Mouse (Mus musculus) embryo, embryonic 11.5 days (tissue): ENCODE results near the gene Myh6.
"Not testable (repeated sequence)": the region's sequence is repeated elsewhere in the genome, so short reads cannot be mapped to it uniquely, and the experiment has no call there.

ENCODE experiments used
- DNase-seq: peaks from one replicate; pipeline ENCODE4 v3.0.0-alpha.2; 2012; ENCODE audit warnings: low read depth, low spot score

Gene Myh6

DNA sequence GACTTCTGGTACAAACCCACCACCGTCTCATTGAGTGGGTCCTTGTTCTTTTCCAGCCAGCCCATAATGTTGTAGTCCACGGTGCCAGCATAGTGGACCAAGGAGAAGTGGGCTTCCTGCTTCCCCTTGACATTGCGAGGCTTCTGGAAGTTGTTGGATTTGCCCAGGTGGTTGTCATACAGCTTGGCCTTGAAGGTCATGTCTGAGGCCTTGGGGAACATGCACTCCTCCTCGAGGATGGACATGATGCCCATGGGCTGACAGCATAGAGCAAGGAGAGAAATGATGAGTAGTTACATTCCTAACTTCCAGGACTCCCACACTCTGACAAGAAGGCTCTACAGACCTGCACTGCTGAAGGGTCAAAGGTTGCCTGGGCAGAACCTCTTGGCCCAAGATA lies 8.2 kb downstream of the Myh6 start:
- no peak for DNase-seq

DNA sequence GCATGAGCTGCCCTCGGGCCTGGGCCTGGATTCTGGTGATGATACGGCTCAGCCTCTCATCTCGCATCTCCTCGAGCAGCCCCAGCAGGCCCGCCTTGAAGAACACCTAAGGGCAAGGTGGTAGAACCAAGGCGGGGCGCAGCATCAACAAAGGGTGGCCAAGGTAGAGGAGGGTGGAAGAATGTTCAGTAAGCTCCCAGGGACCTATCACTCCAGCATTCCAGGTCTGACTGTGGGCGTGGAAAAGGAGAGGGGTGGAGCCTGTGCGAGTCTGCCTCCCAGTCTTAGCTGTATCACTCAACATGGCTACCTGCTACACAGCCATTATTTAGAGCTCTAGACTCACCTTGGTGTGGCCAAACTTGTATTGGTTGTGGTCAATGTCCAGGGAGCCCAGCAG lies 10.2 kb downstream of the Myh6 start:
- no peak for DNase-seq

DNA sequence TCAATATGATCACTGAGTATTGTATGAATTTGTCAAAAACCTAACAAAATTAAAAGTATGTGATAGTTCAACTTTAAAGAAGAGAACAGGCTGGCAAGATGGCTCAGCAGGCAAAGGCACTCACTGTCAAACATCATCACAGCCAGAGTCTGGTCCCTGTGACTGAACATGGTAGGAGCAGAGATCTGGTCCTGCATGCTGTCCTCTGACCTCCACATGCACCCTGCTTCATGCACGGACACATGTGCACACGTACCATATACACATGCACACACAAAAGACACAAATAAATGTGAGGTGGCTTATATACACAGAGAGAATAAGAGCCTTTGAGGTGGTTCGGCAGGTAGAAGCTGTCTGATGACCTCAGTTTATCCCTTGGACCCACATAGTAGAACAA lies 11.2 kb downstream of the Myh6 start:
- DNase-seq: no peak

DNA sequence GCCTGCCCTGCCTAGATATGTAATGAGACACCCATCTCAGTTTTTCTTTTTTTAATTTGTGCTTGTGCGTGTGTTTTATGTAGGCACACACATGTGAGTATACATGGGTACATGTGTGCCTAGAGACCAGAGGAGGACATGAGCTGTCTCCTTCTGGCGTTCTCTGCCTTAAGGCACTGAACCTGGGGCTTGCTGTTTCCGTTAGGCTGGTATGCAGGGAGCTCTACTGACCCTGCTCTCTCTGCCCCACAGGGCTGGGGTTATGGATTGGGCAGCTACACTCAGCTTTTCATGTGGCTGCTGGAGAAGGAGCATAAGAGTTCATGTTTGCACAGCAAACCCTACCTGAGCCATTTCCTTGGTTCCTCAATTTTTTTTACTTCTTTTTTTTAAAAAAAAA lies 12.3 kb downstream of the Myh6 start:
- no peak for DNase-seq

DNA sequence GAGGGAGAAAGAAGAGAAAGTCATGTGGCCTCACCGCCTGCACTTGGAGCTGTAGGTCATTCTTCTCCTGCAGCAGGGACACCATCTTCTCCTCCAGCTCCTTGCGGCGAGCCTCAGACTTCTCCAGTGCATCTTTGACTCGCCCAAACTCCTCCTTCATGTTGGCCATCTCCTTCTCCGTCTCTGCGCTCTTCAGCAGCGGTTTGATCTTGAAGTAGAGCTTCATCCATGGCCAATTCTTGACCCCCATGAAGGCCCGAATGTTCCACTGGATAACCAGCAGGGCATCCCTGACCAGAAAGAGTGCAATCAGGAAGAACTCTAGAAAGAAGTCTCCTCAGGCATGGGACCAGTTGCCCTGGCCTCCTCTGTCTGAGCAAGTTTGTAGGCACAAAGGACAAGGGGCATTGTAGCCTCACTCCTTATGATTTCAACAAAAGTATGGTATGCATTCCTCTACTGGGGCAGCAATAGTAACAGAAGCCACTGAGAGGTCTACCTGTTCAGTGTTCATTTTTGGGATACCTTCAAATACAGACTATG lies 13.0 kb downstream of the Myh6 start:
- no peak for DNase-seq

DNA sequence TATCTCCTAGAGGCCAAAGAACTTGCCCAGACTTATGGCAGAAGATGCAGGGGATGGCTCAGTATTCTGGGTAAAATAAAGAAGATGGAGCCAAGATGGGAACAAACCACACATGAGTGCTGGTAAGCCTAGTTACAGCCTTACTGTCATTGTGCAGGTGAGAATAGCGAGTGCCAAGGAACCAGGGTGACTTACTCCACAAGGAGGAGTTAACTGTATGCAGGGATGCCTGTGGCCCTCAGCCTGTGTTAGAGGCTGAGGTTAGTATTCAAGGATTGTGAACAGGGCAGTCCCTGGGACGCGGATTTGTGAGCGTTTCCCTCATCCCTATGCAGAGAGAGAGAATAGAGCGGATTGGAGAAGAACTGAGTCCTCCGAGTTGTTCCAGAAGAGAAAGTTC lies 15.1 kb downstream of the Myh6 start:
- no peak for DNase-seq

DNA sequence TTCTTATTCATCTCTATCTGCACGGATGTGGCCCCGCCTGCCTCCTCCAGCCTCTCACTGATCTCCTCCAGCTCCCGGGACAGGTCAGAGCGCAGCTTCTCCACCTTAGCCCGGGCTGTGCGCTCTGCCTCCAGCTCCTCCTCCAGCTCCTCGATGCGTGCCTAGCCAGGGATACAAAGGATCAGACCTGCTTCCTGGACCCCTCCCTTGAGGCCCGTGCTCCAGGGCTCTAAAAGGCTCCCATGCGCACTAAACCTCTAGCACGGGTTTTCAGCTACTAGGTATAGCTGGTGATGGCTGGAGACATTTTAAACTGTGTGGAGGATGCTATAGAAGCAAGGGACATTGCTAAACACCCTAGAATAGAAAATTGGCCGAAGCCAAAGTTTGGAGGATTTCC lies 16.2 kb downstream of the Myh6 start:
- DNase-seq: no peak

DNA sequence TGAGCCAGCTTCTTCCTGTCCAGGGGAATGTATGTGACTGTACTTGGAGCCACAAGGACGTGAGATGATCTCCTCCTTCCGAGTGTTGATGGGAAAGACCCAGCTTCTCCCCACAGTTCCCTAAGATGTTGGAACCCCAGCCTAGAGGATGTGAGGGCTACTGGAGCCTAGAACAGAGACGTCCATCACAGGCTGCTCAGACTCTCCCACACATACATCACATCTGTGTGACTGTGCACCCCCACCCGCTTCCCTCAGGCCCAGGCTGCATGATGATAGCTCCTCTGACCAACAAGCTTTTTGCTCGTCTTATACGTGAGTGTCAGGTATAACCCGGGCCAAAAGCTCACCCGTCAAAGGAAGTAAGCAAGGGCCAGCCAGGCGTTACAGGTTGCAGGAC lies 17.9 kb downstream of the Myh6 start:
- DNase-seq: no peak

DNA sequence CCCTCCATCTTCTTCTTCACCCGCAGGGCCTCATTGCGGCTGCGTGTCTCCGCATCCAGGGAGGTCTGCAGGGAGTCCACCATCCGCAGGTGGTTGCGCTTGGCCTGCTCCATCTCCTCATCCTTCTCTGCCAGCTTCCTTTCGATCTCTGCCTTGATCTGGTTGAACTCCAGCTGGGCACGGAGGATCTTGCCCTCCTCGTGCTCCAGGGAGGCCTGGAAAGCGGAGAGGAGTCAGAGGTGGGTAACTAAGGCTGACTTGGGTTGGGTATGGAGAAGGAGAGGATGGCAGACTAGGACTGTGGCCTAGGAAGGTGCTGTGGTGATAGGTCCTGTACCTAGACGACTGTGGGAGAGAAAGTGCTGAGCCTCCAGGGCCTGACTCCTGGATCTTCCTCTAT lies 19.7 kb downstream of the Myh6 start:
- not testable (repeated sequence) for DNase-seq

DNA sequence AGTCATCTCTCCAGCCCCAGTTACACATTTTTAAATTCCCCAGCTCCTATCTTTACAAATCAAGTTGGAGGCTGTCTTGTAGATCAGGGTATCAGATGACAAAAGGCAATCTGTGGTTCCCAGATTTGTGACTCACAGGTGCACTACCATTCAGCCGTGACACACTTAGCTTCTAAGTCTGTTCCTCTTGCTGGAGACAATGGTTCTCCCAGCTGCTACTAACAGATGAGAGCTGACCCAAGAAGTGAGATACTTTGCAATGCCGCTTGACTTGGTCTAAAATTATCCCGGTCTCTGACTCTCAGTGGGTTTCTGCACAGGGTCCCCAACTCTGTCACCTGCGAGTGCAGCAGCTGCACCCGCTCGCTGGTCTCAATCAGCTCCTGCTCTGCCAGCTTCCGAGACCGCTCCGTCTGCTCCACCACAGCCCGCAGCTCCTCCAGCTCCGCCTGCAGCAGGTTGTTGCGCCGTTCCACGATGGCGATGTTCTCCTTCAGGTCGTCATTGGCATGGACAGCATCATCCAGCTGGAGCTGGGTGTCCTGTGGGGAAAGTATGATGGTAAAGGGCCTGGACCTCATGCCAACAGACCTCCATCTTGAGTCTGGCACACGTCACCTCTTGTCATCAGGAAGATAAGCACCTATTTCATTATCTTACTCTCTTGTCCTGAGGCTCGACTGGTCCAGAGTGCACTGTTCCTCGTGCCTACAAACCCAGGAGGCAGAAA lies 20.6 kb downstream of the Myh6 start:
- no peak for DNase-seq

DNA sequence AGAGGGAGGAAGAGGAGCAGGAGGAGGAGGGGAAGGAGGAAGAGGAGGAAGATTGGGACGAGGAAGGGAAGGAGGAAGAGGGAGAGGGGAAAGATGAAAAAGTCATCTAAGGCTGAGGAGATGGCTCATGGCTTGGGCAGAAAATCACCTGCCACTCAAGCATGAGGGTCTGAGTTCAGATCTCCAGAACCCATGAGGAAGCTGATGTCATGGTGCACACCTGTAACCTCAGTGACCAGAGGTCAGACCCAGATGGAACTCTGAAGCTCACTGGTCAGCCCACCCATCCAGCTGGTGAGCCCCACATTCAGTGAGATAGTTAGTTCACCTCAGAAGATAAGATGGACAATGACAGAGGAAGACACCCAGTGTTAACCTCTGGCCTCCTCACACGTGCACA lies 21.8 kb downstream of the Myh6 start:
- DNase-seq: no peak

DNA sequence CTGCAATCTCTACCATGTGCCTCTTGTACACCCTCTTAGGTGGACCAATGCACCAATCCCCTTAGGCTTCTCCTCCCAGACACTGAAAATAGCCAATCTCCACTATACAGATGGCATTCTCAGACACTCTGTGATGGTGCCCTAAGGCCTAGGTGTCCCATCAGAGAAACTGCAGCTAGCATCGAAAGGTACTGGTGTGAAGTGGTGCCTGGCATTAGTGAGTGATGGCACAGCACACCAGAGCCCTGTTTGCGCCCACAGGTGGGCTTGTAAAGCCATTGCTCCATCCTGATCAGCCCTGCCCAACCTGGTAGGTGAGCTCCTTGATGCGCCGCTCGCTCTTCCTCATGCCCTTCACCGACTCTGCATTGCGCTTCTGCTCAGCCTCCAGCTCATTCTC lies 22.8 kb downstream of the Myh6 start:
- DNase-seq: no peak

DNA sequence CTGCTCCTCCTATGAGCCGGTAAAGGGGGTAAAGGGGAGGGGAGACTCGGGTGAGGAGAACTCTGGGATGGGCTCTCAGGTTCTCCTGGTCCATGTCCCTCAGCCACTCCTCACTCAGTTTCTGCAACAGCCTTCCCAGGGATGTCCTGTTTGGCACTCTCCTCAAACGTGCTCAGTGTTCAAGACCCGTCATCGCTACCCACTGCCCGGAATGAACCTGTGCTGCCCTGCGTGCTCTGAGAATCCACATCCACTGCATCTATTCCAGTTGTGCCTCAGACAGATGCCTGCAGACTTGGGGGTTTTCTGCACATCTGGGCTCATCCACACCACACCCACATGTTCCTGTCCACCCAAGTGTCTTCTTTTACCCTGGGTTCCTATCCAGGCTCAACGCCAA lies 24.2 kb downstream of the Myh6 start:
- no peak for DNase-seq

DNA sequence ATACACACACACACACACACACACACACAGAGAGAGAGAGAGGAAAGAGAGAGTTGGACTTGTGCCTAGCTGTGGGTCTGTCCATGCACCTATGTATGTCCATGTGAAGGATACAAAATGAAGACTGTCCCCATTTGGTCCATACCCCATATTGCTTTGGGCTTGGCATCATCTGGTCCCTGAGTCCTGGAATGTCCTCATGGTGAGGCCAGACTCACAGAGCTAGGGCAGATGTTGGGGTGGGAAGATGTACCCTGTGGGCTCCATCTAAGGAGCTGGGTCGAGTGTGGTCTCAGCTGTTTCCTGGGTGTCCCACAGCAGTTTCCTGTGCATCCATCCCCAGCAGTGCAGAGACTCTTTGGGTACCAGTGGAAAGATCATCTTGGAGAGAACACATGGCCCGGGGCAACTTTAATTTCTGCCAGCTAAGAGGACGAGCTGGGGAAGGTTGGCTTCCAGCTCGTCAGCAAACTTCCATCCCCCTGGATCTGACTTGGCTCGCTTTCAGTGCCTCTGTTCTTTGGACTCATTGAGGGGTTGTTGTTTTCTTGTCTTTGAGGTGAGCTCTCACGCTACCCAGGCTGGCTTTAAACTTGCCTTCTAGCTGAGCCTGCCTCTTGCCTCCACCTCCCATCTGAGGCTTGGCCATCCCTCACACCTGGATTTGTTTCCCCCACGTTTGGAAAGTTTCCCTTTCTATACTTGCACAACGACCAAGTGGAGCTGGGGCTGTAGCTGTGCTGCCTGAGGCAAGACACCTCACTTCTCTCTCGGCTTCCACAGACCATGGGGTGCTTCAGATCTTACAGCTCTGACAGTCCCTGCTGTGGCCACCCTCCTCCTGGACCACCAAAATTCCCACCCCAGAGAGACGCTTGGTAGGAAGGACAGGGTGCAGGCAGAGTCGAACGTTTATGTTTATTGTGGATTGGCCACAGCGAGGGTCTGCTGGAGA lies 25.4 kb downstream of the Myh6 start:
- no peak for DNase-seq

DNA sequence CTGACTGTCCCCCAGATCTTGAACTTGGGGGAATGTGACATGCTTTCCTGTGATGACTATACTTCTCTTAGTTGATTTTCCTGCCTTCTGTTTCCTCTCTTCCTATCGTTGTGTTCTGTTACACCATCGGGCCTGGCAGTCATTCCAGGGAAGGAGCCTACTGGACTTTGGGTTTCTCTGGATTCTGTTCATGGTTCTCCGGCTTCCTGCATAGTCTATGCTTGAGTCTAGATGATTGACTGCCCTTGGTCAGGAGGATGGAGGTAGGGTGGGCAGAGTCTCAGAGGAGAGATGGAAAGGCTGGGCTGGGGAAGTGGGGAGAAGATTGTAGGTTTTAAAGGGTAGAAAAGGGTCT lies 26.6 kb downstream of the Myh6 start:
- no peak for DNase-seq

DNA sequence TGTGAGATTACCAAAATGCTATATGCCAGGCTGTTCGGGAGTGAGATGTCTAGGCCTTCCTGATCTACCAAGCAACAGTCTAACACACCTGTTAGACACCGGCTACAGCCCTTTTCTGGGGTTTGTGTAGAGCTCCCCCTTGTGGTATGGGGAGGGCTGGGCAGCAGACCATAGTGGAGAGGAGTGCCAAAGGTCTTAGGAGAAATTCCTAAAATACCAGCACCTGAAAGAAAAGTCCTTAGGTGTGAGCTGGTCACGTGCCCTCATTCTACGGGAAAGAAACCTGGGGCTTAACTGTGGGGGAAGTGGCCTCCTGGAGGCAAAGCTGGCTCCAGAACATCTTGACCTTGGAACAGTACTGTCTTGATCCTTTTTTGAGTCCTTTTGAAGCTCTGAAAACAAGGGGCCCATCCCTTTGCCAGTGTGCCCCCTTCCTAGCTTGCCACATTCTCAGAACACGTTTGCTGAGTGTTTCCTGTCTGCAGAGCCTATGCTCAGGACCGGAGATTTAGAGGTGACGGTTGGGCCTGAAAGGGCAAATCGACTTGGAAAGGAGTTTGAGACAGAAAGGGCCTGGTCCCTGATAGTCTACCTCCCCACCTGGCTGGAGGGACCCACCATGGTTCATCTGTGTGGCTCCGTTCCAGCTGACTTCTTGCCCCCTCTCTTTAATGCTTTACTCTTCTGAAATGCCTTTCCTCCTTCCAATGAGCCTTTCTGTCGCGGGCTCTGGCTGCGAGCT lies 27.1 kb downstream of the Myh6 start:
- peak; percentile 52 for DNase-seq

DNA sequence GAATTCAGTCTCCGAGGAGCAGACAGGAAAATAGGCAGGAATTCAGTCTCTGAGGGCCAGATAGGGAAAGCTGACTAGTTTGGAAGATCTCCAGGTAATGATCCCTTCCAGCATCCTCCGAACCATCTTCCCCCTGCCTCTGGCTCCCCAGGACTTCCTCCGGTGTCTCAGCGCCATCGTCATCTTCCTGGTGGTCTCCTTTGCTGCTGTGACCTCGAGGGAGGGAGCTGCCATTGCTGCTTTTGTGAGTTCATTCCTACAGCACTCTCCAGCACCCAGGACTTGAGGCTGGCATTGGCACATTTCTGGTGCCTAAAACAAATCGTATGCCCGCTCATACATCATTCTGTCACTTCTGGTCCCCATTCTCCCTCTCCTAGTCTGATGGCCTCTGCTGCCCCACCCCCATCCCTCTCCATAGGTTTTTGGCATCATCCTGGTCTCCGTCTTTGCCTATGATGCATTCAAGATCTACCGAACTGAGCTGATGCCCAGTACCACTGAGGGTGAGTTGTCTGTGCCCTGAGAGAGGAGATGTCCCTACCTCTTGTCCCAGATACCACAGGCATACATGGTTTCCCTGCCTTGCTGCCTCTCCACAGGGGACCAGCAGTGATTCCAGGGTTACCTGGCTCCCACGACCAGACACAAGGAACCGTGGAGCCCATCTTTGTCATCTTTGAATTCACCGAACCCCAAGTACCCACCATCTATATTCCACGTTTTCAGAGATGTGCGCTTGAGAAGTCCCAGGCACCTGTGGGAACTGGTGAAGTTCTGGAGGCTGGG lies 28.1 kb downstream of the Myh6 start:
- no peak for DNase-seq

DNA sequence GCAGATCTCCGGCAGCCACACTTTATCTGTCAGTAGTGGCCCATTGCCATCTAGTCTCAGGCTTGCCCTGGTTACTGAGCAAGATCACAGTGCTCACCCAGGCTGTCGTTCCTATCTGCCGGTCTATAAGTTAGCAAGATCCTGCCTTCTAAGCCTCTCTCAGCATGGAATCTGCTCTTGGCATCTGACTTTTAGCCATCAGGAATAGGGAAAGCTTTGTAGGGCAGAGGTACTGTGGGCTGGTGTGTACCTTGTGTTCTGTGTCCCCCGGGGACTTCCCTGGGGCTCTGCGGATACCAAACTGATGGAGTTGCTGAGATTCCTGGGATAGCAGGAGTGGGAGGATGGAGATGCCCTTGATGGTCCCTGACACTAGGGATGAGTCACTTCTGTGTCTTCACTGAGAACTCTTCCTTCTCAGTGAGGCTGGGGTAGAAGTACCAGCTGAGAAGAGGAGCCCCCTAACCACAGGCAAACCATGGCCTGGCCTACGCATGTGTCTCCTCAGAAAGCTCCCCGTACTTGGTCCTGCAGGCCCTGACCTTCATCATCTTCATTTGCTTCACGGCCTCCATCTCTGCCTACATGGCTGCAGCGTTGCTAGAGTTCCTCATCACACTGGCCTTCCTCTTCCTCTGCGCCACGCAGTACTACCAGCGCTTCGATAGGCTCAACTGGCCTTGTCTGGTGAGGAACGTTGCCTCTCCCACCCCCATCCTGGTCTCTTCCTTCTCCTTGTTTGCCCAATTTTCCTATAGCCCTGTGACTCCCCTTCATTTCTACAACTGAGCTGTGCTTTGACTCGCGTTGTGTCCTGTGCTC lies 29.2 kb downstream of the Myh6 start:
- DNase-seq: no peak

DNA sequence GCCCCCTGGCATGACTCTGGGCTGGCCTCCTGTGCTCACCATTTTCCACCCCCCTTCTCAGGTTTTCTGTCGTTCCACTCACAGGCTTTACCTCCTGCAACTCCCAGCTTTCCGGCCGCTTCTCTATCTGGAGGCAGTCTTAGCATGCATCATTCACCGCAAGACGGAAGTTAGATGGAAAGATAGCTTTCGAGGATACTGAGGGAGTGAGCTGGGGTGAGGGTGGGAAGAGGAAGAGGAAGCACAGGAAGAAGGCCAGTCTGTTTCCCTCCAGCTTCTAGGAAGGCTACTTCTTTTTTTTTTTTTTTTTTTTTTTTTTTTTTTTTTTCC lies 29.9 kb downstream of the Myh6 start:
- DNase-seq: no peak
